Mouse (Mus musculus) lung, postnatal 0 days (tissue): ENCODE data around the gene Kif26a. TPM values are rescaled to one million over a fixed set of nuclear protein-coding genes. Genes with fewer than 3 reads are reported as not detected.

Source experiments
- ATAC-seq: fragments of 200-750 bp; cut with Nextera tagmentation; 2 replicates; pipeline ENCODE4 v1.8.0; 2017; ENCODE audit warnings: moderate library complexity
- DNase-seq: peaks from one replicate; pipeline ENCODE4 v3.0.0-alpha.2; 2016; ENCODE audit warnings: low spot score
- H3K27ac ChIP-seq: fragments of 300-500 bp; sonication (generic); 2 replicates; pipeline ENCODE4 v1.5.1; 2014; ENCODE audit warnings: antibody characterized with exemption, mild to moderate bottlenecking, low read length, mixed read lengths
- H3K27me3 ChIP-seq: fragments of 300-500 bp; sonication (generic); replicated peaks from 2 replicates; pipeline ENCODE4 v1.6.1; 2014; ENCODE audit warnings: low read length, mixed read lengths; ENCODE audit not compliant: insufficient read depth
- H3K36me3 ChIP-seq: fragments of 300-500 bp; sonication (generic); 2 replicates; pipeline ENCODE4 v1.6.1; 2014; ENCODE audit warnings: low read length, mixed read lengths; ENCODE audit not compliant: insufficient read depth
- H3K4me1 ChIP-seq: fragments of 300-500 bp; sonication (generic); 2 replicates; pipeline ENCODE4 v1.6.1; 2014; ENCODE audit warnings: antibody characterized with exemption, low read depth, low read length, mixed read lengths; ENCODE audit not compliant: insufficient read depth
- H3K4me2 ChIP-seq: fragments of 300-500 bp; sonication (generic); replicated peaks from 2 replicates; pipeline ENCODE4 v1.6.1; 2014; ENCODE audit warnings: low read depth, mild to moderate bottlenecking, low read length, moderate library complexity, mixed read lengths
- H3K4me3 ChIP-seq: fragments of 300-500 bp; sonication (generic); 2 replicates; pipeline ENCODE4 v1.5.1; 2014; ENCODE audit warnings: low read depth, low read length
- H3K9ac ChIP-seq: fragments of 300-500 bp; sonication (generic); replicated peaks from 2 replicates; pipeline ENCODE4 v1.6.1; 2014; ENCODE audit warnings: low read depth, mild to moderate bottlenecking
- H3K9me3 ChIP-seq: fragments of 300-500 bp; sonication (generic); 2 replicates; pipeline ENCODE4 v1.6.1; 2016; ENCODE audit warnings: low read length, mixed read lengths
- CTCF ChIP-seq: IDR thresholded peaks from 2 replicates; pipeline ENCODE4 v1.5.1; 2016; ENCODE audit warnings: antibody characterized with exemption, mild to moderate bottlenecking
- EP300 ChIP-seq: IDR thresholded peaks from 2 replicates; pipeline ENCODE4 v1.6.1; 2016; ENCODE audit warnings: antibody characterized with exemption, mild to moderate bottlenecking, control low read depth
- WGBS: fragments of 180-500 bp; shearing (Covaris S2); extraction: QIAGEN DNeasy Blood & Tissue Kit; methylation state at CpG from one replicate; pipeline ENCODE4 v1.1.7; 2014; 5-methylcytosine and 5-hydroxymethylcytosine counted together
- polyA plus RNA-seq: library from polyadenylated mRNA; unstranded; fragments of >200 nt; fragmentation: Nextera tagmentation; extraction: Ambion mirVana; gene quantifications from 2 replicates; pipeline ENCODE4 v1.2.1, GENCODE M21; 2015

Gene Kif26a
- polyA plus RNA-seq, 1 experiment from 2014 or later, result 2.9 TPM

- Histone ChIP-seq H3K9me3 (no peaks in the 10 kb centered on the region), H3K36me3 (no peaks in the 10 kb centered on the region), H3K9ac (no peak overlapping the region), H3K4me1 (no peaks in the 10 kb centered on the region; the same call in 1 of the 2 replicates), H3K4me3 (no peak overlapping the region), H3K4me2 (no peak overlapping the region), H3K27ac (no peak overlapping the region), H3K27me3 (no peaks in the 10 kb centered on the region)
- peak; percentile 75 for DNase-seq
- peak; percentile 55 for TF ChIP-seq EP300
- TF ChIP-seq CTCF, result no peak
- 40% methylated on average over 5 of the region's 5 CpGs for WGBS
- ATAC-seq, result peak; percentile 80
Observed at GRCm38 (mm10) chr12:112169240-112169639, 23.2 kb downstream of the Kif26a start.

- Histone ChIP-seq H3K36me3 (no peaks in the 10 kb centered on the region), H3K4me3 (no peak overlapping the region), H3K27ac (no peak overlapping the region), H3K4me2 (no peak overlapping the region), H3K9ac (no peak overlapping the region), H3K27me3 (no peaks in the 10 kb centered on the region), H3K4me1 (no peaks in the 10 kb centered on the region; the same call in 1 of the 2 replicates), H3K9me3 (no peaks in the 10 kb centered on the region)
- WGBS, result 59% methylated on average over 20 of the region's 20 CpGs
- no peak for ATAC-seq
- DNase-seq, result no peak
- TF ChIP-seq EP300 (no peak), CTCF (no peak)
Observed at GRCm38 (mm10) chr12:112170671-112171574, 24.9 kb downstream of the Kif26a start.

- DNase-seq (no peak), ATAC-seq (no peak)
- WGBS, result 88% methylated on average over 1 of the region's 1 CpGs
- H3K4me2 ChIP-seq, result no peak overlapping the region
- H3K4me3 ChIP-seq, result no peak overlapping the region
- no peak overlapping the region for H3K27ac ChIP-seq
- H3K36me3 ChIP-seq, result no peaks in the 10 kb centered on the region
- TF ChIP-seq CTCF (no peak), EP300 (no peak)
- no peak overlapping the region for H3K9ac ChIP-seq
- no peaks in the 10 kb centered on the region; the same call in 1 of the 2 replicates for H3K4me1 ChIP-seq
- H3K27me3 ChIP-seq, result no peaks in the 10 kb centered on the region
- H3K9me3 ChIP-seq, result no peaks in the 10 kb centered on the region
Observed at GRCm38 (mm10) chr12:112171657-112172056, 25.6 kb downstream of the Kif26a start.

GRCm38 (mm10) chr12:112172214-112172613 is 26.2 kb downstream of the Kif26a start:
- 67% methylated on average over 8 of the region's 8 CpGs for WGBS

GRCm38 (mm10) chr12:112177679-112178078 is 31.7 kb downstream of the Kif26a start:
- Histone ChIP-seq H3K4me2 (no peak overlapping the region), H3K4me3 (no peak overlapping the region), H3K27me3 (no peaks in the 10 kb centered on the region), H3K9ac (no peak overlapping the region), H3K36me3 (no peaks in the 10 kb centered on the region), H3K9me3 (no peaks in the 10 kb centered on the region), H3K27ac (no peak overlapping the region), H3K4me1 (no peaks in the 10 kb centered on the region)
- no peak for DNase-seq
- no peak for ATAC-seq
- 91% methylated on average over 15 of the region's 19 CpGs for WGBS
- no peak for TF ChIP-seq CTCF
- no peak for TF ChIP-seq EP300

More at GRCm38 (mm10) chr12:112172214-112172613, 26.2 kb downstream of the Kif26a start:
- Histone ChIP-seq H3K27ac (no peak overlapping the region), H3K9ac (no peak overlapping the region), H3K9me3 (no peaks in the 10 kb centered on the region), H3K4me3 (no peak overlapping the region), H3K36me3 (no peaks in the 10 kb centered on the region), H3K4me2 (no peak overlapping the region), H3K4me1 (no peaks in the 10 kb centered on the region; the same call in 1 of the 2 replicates), H3K27me3 (no peaks in the 10 kb centered on the region)
- TF ChIP-seq EP300 (no peak), CTCF (no peak)
- ATAC-seq (no peak), DNase-seq (no peak)

- Histone ChIP-seq H3K4me1 (0 out of 2 replicates have a peak, but pooled peaks cover 2% of the 10 kb centered on the region), H3K9me3 (no peaks in the 10 kb centered on the region), H3K4me3 (no peak overlapping the region), H3K27ac (no peak overlapping the region), H3K9ac (no peak overlapping the region), H3K27me3 (no peaks in the 10 kb centered on the region), H3K36me3 (no peaks in the 10 kb centered on the region), H3K4me2 (no peak overlapping the region)
- TF ChIP-seq CTCF, result no peak
- no peak for TF ChIP-seq EP300
- DNase-seq (no peak), ATAC-seq (no peak)
- WGBS, result 91% methylated on average over 12 of the region's 13 CpGs
Observed at GRCm38 (mm10) chr12:112179687-112180086, 33.7 kb downstream of the Kif26a start.
